Mouse (Mus musculus): ENCODE measurements around the gene Rfesd.
A peak's percentile ranks its signal among the peaks of the same experiment; 100 is the strongest.

Rfesd gene

GRCm38 (mm10) chr13:76017974-76018843, at the start of gene Rfesd:
Gene Rfesd, minus strand, starts transcription at chr13:76018719.
- Histone ChIP-seq H3K27me3 (ENCODE audit: control insufficient read depth, insufficient read depth, low read length, poor library complexity, severe bottlenecking) (no peaks in the 10 kb centered on the region), H3K36me3 (ENCODE audit: control insufficient read depth, insufficient read depth, low read length, poor library complexity, severe bottlenecking) (no peaks in the 10 kb centered on the region)
- peak; percentile 97 for DNase-seq (ENCODE audit: low read depth, low spot score)

GRCm38 (mm10) chr13:76064363-76064945, 45.9 kb upstream of the Rfesd start:
- Histone ChIP-seq H3K27me3 (ENCODE audit: control insufficient read depth, insufficient read depth, low read length, poor library complexity, severe bottlenecking) (no peaks in the 10 kb centered on the region), H3K36me3 (ENCODE audit: control insufficient read depth, insufficient read depth, low read length, poor library complexity, severe bottlenecking) (peaks cover 8% of the 10 kb centered on the region)
- no peak for DNase-seq (ENCODE audit: low read depth, low spot score)

GRCm38 (mm10) chr13:76063548-76063947, 45.0 kb upstream of the Rfesd start:
- DNase-seq (ENCODE audit: low read depth, low spot score): no peak
- Histone ChIP-seq H3K27me3 (ENCODE audit: control insufficient read depth, insufficient read depth, low read length, poor library complexity, severe bottlenecking) (no peaks in the 10 kb centered on the region), H3K36me3 (ENCODE audit: control insufficient read depth, insufficient read depth, low read length, poor library complexity, severe bottlenecking) (peaks cover 8% of the 10 kb centered on the region)

GRCm38 (mm10) chr13:76062569-76062968, 44.0 kb upstream of the Rfesd start:
- DNase-seq (ENCODE audit: low read depth, low spot score): no peak
- Histone ChIP-seq H3K36me3 (ENCODE audit: control insufficient read depth, insufficient read depth, low read length, poor library complexity, severe bottlenecking) (peaks cover 8% of the 10 kb centered on the region), H3K27me3 (ENCODE audit: control insufficient read depth, insufficient read depth, low read length, poor library complexity, severe bottlenecking) (no peaks in the 10 kb centered on the region)

- Histone ChIP-seq H3K27me3 (ENCODE audit: control insufficient read depth, insufficient read depth, low read length, poor library complexity, severe bottlenecking) (no peaks in the 10 kb centered on the region), H3K36me3 (ENCODE audit: control insufficient read depth, insufficient read depth, low read length, poor library complexity, severe bottlenecking) (peaks cover 8% of the 10 kb centered on the region)
- no peak for DNase-seq (ENCODE audit: low read depth, low spot score)
These were observed 43.6 kb upstream of the Rfesd start for GRCm38 (mm10) chr13:76062126-76062525.

- no peak for DNase-seq (ENCODE audit: low read depth, low spot score)
- H3K36me3 ChIP-seq (ENCODE audit: control insufficient read depth, insufficient read depth, low read length, poor library complexity, severe bottlenecking): no peaks in the 10 kb centered on the region
- no peaks in the 10 kb centered on the region; the same call in 1 of the 2 replicates for H3K27me3 ChIP-seq (ENCODE audit: control insufficient read depth, insufficient read depth, low read length, poor library complexity, severe bottlenecking)
These were observed 41.1 kb upstream of the Rfesd start for GRCm38 (mm10) chr13:76059591-76059990.

GRCm38 (mm10) chr13:76057267-76058069, 38.9 kb upstream of the Rfesd start:
- no peaks in the 10 kb centered on the region; the same call in 1 of the 2 replicates for H3K27me3 ChIP-seq (ENCODE audit: control insufficient read depth, insufficient read depth, low read length, poor library complexity, severe bottlenecking)
- H3K36me3 ChIP-seq (ENCODE audit: control insufficient read depth, insufficient read depth, low read length, poor library complexity, severe bottlenecking): no peaks in the 10 kb centered on the region
- no peak for DNase-seq (ENCODE audit: low read depth, low spot score)

GRCm38 (mm10) chr13:76056896-76057266, 38.4 kb upstream of the Rfesd start, which contains the start of gene Gpr150:
Gene Gpr150, minus strand, starts transcription at chr13:76056996.
- DNase-seq (ENCODE audit: low read depth, low spot score): no peak
- no peaks in the 10 kb centered on the region; the same call in 1 of the 2 replicates for H3K27me3 ChIP-seq (ENCODE audit: control insufficient read depth, insufficient read depth, low read length, poor library complexity, severe bottlenecking)

GRCm38 (mm10) chr13:76056261-76056724, 37.8 kb upstream of the Rfesd start:
- Histone ChIP-seq H3K27me3 (ENCODE audit: control insufficient read depth, insufficient read depth, low read length, poor library complexity, severe bottlenecking) (no peaks in the 10 kb centered on the region; the same call in 1 of the 2 replicates), H3K36me3 (ENCODE audit: control insufficient read depth, insufficient read depth, low read length, poor library complexity, severe bottlenecking) (no peaks in the 10 kb centered on the region)
- peak; percentile 75 for DNase-seq (ENCODE audit: low read depth, low spot score)

More at GRCm38 (mm10) chr13:76056896-76057266, 38.4 kb upstream of the Rfesd start, which contains the start of gene Gpr150:
- H3K36me3 ChIP-seq (ENCODE audit: control insufficient read depth, insufficient read depth, low read length, poor library complexity, severe bottlenecking): no peaks in the 10 kb centered on the region

GRCm38 (mm10) chr13:76055391-76056232, 37.1 kb upstream of the Rfesd start:
- peak; percentile 56 for DNase-seq (ENCODE audit: low read depth, low spot score)
- no peaks in the 10 kb centered on the region for H3K36me3 ChIP-seq (ENCODE audit: control insufficient read depth, insufficient read depth, low read length, poor library complexity, severe bottlenecking)
- no peaks in the 10 kb centered on the region; the same call in 1 of the 2 replicates for H3K27me3 ChIP-seq (ENCODE audit: control insufficient read depth, insufficient read depth, low read length, poor library complexity, severe bottlenecking)

- no peaks in the 10 kb centered on the region for H3K36me3 ChIP-seq (ENCODE audit: control insufficient read depth, insufficient read depth, low read length, poor library complexity, severe bottlenecking)
- no peaks in the 10 kb centered on the region for H3K27me3 ChIP-seq (ENCODE audit: control insufficient read depth, insufficient read depth, low read length, poor library complexity, severe bottlenecking)
- DNase-seq (ENCODE audit: low read depth, low spot score): no peak
These were observed 26.5 kb upstream of the Rfesd start for GRCm38 (mm10) chr13:76044971-76045370.

GRCm38 (mm10) chr13:76042455-76042854, 23.9 kb upstream of the Rfesd start:
- H3K36me3 ChIP-seq (ENCODE audit: control insufficient read depth, insufficient read depth, low read length, poor library complexity, severe bottlenecking): no peaks in the 10 kb centered on the region
- DNase-seq (ENCODE audit: low read depth, low spot score): no peak
- H3K27me3 ChIP-seq (ENCODE audit: control insufficient read depth, insufficient read depth, low read length, poor library complexity, severe bottlenecking): no peaks in the 10 kb centered on the region

GRCm38 (mm10) chr13:76024588-76024987, 6.1 kb upstream of the Rfesd start:
- no peak for DNase-seq (ENCODE audit: low read depth, low spot score)
- H3K36me3 ChIP-seq (ENCODE audit: control insufficient read depth, insufficient read depth, low read length, poor library complexity, severe bottlenecking): no peaks in the 10 kb centered on the region
- H3K27me3 ChIP-seq (ENCODE audit: control insufficient read depth, insufficient read depth, low read length, poor library complexity, severe bottlenecking): no peaks in the 10 kb centered on the region

GRCm38 (mm10) chr13:76021782-76022181, 3.3 kb upstream of the Rfesd start:
- H3K27me3 ChIP-seq (ENCODE audit: control insufficient read depth, insufficient read depth, low read length, poor library complexity, severe bottlenecking): no peaks in the 10 kb centered on the region
- peak; percentile 42 for DNase-seq (ENCODE audit: low read depth, low spot score)
- H3K36me3 ChIP-seq (ENCODE audit: control insufficient read depth, insufficient read depth, low read length, poor library complexity, severe bottlenecking): no peaks in the 10 kb centered on the region

All from splenic B cell, adult 2 months (primary cell).